Mouse (Mus musculus): Measurements from ENCODE around the gene Synj2bp. TPM values are rescaled to one million over a fixed set of nuclear protein-coding genes. Genes with fewer than 3 reads are reported as not detected.

Synj2bp gene
- total RNA-seq (2023), result 31.5 TPM

DNA sequence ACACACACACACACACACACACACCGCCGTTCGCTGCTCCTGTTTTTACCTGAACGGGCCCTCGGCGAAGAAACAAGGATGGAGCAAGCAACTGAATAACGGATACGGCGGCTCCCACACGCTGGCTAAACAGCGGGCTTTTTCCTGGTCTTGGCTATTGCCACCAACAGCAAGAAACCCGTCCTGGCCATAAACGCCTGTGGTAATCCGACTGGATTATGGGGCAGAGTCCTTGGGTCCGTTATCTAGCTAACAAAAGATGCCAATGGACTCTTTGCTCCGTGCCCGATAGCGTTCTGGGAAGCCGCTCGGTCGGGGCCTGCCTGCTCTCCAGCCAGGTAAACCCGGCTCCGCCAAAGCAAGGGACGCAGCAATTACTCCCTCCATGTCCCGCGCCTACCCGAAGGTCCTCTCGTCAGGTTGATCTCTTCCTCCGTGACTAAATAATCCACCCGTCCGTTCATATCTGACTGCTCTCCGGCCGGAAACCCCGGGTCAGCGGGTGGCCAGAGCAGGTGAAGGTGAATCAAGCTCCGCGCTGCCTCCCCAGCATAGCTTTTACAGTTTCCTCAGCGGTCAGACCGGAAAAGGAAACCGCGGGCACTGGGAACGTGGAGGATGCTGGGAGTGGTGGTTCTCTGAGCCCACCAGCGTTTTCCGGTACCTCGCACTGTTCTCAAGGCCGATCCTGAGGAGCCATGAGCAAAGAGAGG is at the start of gene Synj2bp, which contains the start of gene Gm20498:
Synj2bp (minus strand) TSS at position 596 of the 713 bp plus-strand sequence.
Gm20498 (minus strand) TSS at position 590 of the 713 bp plus-strand sequence.

DNA sequence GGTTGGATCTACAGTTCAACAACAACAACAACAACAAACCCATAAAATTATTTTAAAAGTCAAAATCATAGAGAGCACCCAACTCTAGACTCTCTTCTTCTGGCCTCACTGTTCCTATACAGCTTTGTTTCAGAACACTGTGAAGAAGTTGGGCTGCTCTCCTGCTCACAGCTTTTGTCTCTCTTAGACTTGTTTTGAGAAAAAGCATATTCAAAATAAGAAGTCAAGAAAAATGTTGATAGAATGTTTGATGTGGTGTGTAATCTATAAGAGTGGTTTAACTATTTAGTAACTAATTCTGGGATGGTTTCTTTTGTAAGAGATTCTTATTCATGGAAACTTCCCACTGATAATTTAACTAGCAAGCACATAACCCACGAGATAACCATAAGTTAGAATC is 35.7 kb upstream of the Synj2bp start, which contains the start of gene Adam21:
Adam21 (minus strand) TSS at position 101 of the 400 bp plus-strand sequence.

DNA sequence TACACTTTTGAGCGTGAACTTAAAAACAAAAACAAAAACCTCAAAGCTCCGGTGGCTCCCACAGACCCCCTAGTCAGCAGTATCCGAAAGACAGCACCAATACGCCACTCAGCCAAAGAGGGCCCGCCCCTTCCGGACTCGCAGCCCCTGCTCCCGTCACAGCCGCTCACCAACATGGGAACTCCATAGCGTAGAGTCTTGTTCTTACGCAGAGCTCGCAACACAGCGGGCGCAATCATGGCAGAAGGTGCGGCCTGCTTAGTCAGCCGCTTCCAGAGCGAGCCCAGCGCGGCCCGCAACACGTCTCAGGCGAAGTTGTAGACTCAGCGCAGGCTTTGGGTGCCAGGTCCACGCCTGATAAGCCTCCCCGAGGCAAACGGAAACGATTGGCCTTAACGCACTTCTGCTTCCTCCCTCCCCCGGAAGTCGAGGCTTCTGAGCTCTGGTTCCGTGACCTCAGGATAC is 48.0 kb downstream of the Synj2bp start, which contains the start of gene Cox16:
Cox16 (minus strand) TSS at position 401 of the 465 bp plus-strand sequence.

Other genes starting within 250 kb of the Synj2bp start
- not detected for gene Slc8a3, start 199.7 kb downstream of the Synj2bp start, total RNA-seq (2023)
- gene Gm4787, start 153.4 kb downstream of the Synj2bp start, total RNA-seq (2023), result 1.1 TPM
- 1.5 TPM for gene Adam4, start 111.0 kb downstream of the Synj2bp start, total RNA-seq (2023)
- gene Cox16, start 47.8 kb downstream of the Synj2bp start, total RNA-seq (2023), result 74.9 TPM
- gene Gm20498, start within 50 bp of the Synj2bp start, total RNA-seq (2023), result 16.6 TPM
- gene Adam21, start 35.6 kb upstream of the Synj2bp start, total RNA-seq (2023), result not detected
- 41.1 TPM for gene Med6, start 62.1 kb upstream of the Synj2bp start, total RNA-seq (2023)
- gene Ttc9, start 98.3 kb upstream of the Synj2bp start, total RNA-seq (2023), result not detected
- 6.9 TPM for gene Map3k9, start 248.3 kb upstream of the Synj2bp start, total RNA-seq (2023)